Mouse (Mus musculus) midbrain, embryonic 10.5 days (tissue): Measurements from ENCODE around the gene Ube2o. TPM values are rescaled to one million over a fixed set of nuclear protein-coding genes. Genes with fewer than 3 reads are reported as not detected.

Source experiments
- DNase-seq: peaks from one replicate; pipeline ENCODE4 v3.0.0-alpha.2; 2017; ENCODE audit warnings: low spot score
- H3K27ac ChIP-seq: fragments of 300-500 bp; sonication (generic); replicated peaks from 2 replicates; pipeline ENCODE4 v1.5.1; 2016; ENCODE audit warnings: mild to moderate bottlenecking
- H3K27me3 ChIP-seq: fragments of 300-500 bp; sonication (generic); 2 replicates; pipeline ENCODE4 v1.6.1; 2016; ENCODE audit warnings: low read depth, mild to moderate bottlenecking; ENCODE audit not compliant: poor library complexity, severe bottlenecking
- H3K36me3 ChIP-seq: fragments of 300-500 bp; sonication (generic); 2 replicates; pipeline ENCODE4 v1.6.1; 2016; ENCODE audit warnings: mild to moderate bottlenecking, moderate library complexity
- H3K4me1 ChIP-seq: fragments of 300-500 bp; sonication (generic); 2 replicates; pipeline ENCODE4 v1.6.1; 2016
- H3K4me3 ChIP-seq: fragments of 300-500 bp; sonication (generic); 2 replicates; pipeline ENCODE4 v1.5.1; 2016; ENCODE audit warnings: mild to moderate bottlenecking, moderate library complexity
- H3K9me3 ChIP-seq: fragments of 300-500 bp; sonication (generic); replicated peaks from 2 replicates; pipeline ENCODE4 v1.6.1; 2016; ENCODE audit warnings: mild to moderate bottlenecking
- WGBS: fragments of 180-500 bp; shearing (Covaris S2); methylation state at CpG from one replicate; pipeline ENCODE4 v1.1.7; 2016; 5-methylcytosine and 5-hydroxymethylcytosine counted together
- polyA plus RNA-seq: library from polyadenylated mRNA; unstranded; fragments of >200 nt; fragmentation: Nextera tagmentation; extraction: Ambion mirVana; gene quantifications from 2 replicates; pipeline ENCODE4 v1.2.1, GENCODE M21; 2016

Gene Ube2o
- polyA plus RNA-seq, 1 experiment from 2014 or later, result 8.3 TPM

DNA sequence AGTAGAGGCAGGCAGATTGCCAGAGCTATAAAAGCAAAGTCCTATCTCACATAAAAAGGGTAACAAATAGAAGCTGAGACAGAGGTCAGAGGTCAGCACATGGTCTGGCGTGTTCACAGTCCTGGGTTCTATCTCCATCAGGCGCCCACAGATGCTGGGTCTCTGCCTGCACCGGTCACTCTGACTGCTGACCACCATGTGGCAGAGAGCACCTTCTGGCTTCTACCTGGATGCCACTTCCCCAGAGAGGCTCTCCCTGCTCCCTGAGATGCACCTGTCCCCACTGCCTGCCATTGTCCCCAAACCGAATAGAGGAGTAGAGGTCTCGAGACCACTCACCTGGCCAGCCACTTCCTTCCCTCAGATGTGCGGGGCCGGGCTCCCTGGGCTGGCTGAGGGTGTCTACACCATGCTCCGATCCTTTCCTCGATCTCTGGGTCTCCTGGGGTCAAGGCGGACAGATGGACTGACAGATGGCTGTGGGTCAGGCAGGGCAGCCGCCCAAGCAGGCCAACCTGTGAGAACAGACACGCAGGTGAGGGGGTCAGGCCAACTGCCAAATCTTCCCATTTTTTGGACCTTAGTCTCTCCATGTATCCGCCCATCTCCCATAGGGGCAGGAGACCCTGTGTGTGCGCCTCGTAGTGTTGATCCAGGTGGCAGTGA, 28.9 kb upstream of the Ube2o start:
- DNase-seq, result no peak
- no peak overlapping the region for H3K4me3 ChIP-seq

DNA sequence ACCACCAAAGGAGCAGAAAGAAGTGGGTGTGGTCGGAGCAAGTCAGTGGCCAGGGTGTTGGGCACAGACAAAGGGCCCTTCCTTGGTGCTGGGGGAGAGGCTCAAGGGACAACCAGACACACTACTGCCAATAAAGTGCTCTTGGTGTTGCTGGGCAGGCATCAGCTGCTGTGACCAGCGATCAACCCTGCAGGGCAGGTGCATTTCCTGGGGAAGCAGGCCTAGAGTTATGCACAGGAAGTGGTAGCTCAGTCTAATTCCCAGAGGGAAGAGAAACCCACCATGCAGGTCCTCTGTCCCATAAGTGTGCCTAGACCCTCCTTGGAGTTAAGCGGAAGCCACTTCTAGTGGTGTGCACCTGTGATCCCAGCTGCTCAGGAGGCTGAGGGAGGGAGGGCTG, 26.5 kb upstream of the Ube2o start:
- Histone ChIP-seq H3K4me1 (0 out of 2 replicates have a peak, but pooled peaks cover 15% of the 10 kb centered on the region), H3K27me3 (no peaks in the 10 kb centered on the region), H3K9me3 (no peaks in the 10 kb centered on the region), H3K27ac (no peak overlapping the region), H3K36me3 (no peaks in the 10 kb centered on the region), H3K4me3 (no peak overlapping the region)
- DNase-seq, result no peak
- 93% methylated on average over 3 of the region's 3 CpGs for WGBS

More for the DNA sequence above, 28.9 kb upstream of the Ube2o start:
- H3K4me1 ChIP-seq, result 0 out of 2 replicates have a peak, but pooled peaks cover 15% of the 10 kb centered on the region
- WGBS, result 90% methylated on average over 15 of the region's 15 CpGs
- H3K36me3 ChIP-seq, result no peaks in the 10 kb centered on the region
- H3K27me3 ChIP-seq, result no peaks in the 10 kb centered on the region
- no peaks in the 10 kb centered on the region for H3K9me3 ChIP-seq
- H3K27ac ChIP-seq, result no peak overlapping the region

GRCm38 (mm10) chr11:116604097-116604496, 22.9 kb upstream of the Ube2o start:
- Histone ChIP-seq H3K4me3 (no peak overlapping the region), H3K4me1 (0 out of 2 replicates have a peak, but pooled peaks cover 4% of the 10 kb centered on the region), H3K27ac (no peak overlapping the region), H3K36me3 (no peaks in the 10 kb centered on the region), H3K9me3 (no peaks in the 10 kb centered on the region), H3K27me3 (no peaks in the 10 kb centered on the region)
- 91% methylated on average over 12 of the region's 12 CpGs for WGBS
- DNase-seq, result no peak

- Histone ChIP-seq H3K27ac (no peak overlapping the region), H3K27me3 (no peaks in the 10 kb centered on the region), H3K4me3 (no peak overlapping the region), H3K4me1 (no peaks in the 10 kb centered on the region), H3K9me3 (no peaks in the 10 kb centered on the region), H3K36me3 (no peaks in the 10 kb centered on the region)
- WGBS, result 89% methylated on average over 10 of the region's 10 CpGs
- no peak for DNase-seq
These were observed 22.1 kb upstream of the Ube2o start for GRCm38 (mm10) chr11:116603339-116603738.

DNA sequence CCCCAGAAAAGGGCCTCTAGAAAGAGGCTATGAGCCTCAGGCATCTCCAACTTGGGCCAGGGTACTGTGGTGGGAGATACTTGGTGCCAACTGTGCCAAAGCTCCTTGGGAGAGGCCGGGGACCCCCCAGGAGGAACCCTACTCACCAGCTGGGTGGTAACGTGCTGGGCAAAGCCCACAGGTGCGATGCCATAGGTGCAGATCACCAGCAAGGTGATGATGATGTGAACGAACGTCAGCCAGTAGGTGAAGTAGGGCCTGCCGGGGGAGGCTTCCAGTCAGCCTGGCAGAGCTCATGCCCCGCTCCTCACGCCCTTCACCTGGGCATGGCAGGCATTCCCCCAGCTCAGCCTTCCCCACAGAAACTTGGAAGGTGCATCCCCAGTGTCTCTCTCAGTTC, 20.8 kb upstream of the Ube2o start:
- no peaks in the 10 kb centered on the region for H3K4me1 ChIP-seq
- H3K27me3 ChIP-seq, result no peaks in the 10 kb centered on the region
- WGBS, result 92% methylated on average over 8 of the region's 8 CpGs
- no peaks in the 10 kb centered on the region for H3K9me3 ChIP-seq
- H3K4me3 ChIP-seq, result no peak overlapping the region
- DNase-seq, result no peak
- H3K27ac ChIP-seq, result no peak overlapping the region
- no peaks in the 10 kb centered on the region for H3K36me3 ChIP-seq

DNA sequence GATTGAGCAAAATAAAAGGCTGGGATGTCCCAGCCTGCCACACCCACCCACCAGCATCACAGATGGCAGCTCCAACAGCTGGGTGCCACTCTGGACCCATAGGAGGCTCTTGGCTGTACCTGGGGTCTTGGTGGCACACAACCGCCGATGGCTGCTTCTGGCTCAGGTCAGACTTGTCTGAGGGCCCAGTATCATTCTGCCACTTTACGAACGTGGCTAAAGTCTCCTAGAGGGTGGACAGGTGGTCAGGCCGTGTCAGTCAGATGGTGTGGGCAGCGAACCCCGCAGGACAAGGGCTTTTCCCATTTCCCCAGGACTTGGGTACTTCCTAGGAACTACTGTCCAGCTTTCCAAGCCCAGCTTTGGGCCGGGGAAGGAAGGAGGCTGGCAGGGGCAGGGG, 19.9 kb upstream of the Ube2o start:
- Histone ChIP-seq H3K36me3 (no peaks in the 10 kb centered on the region), H3K9me3 (no peaks in the 10 kb centered on the region), H3K27ac (no peak overlapping the region), H3K4me1 (no peaks in the 10 kb centered on the region), H3K27me3 (no peaks in the 10 kb centered on the region; the same call in 1 of the 2 replicates), H3K4me3 (no peak overlapping the region)
- 93% methylated on average over 8 of the region's 8 CpGs for WGBS
- DNase-seq, result no peak

DNA sequence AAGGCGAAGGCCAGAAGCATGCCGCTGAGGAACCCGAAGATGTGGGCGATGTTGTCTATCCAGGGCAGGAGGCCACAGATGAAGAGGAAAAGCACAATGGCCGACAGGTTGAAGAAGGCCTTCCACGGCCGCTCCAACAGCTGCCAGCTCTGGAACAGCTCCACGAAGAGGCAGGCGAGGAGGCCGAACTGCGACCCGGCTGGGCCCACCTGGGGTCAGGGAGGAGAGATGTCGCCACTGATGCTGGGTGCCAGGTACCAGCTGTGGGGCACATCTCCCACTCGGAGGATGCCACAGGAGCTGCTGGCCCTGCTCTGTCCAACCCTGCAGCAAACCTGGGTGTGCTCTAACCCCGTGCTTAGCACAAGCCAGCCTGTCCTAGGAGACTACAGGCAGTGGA, 18.0 kb upstream of the Ube2o start:
- DNase-seq, result no peak
- WGBS, result 90% methylated on average over 15 of the region's 15 CpGs
- H3K4me3 ChIP-seq, result no peak overlapping the region
- H3K9me3 ChIP-seq, result no peaks in the 10 kb centered on the region
- H3K27ac ChIP-seq, result no peak overlapping the region
- no peaks in the 10 kb centered on the region for H3K4me1 ChIP-seq
- H3K36me3 ChIP-seq, result no peaks in the 10 kb centered on the region
- H3K27me3 ChIP-seq, result no peaks in the 10 kb centered on the region; the same call in 1 of the 2 replicates

DNA sequence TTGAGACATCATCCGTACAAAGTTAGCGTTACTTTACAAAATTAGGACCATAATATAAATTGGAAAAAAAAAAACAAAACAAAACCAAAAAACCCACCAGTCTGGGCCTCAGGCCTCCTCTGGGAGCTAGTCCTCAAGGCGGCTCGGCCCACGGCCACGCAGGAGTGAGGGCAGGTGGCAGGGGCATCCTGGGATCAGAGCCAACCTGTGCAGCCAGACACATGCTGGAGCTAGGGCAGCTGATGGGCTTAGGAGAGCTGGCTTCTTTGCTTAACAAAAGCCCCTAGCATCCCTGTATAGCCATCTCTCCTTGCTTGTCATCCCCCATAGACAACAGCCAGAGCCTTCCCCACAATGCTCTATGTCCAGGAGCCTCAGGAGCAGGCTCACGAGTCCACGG, 16.9 kb upstream of the Ube2o start:
- H3K9me3 ChIP-seq, result no peaks in the 10 kb centered on the region
- WGBS, result 89% methylated on average over 8 of the region's 8 CpGs
- H3K27ac ChIP-seq, result no peak overlapping the region
- H3K4me1 ChIP-seq, result peaks cover 3% of the 10 kb centered on the region; the same call in 1 of the 2 replicates
- H3K4me3 ChIP-seq, result no peak overlapping the region
- no peaks in the 10 kb centered on the region; the same call in 1 of the 2 replicates for H3K27me3 ChIP-seq
- DNase-seq, result no peak
- no peaks in the 10 kb centered on the region for H3K36me3 ChIP-seq

- H3K4me1 ChIP-seq, result peaks cover 11% of the 10 kb centered on the region; the same call in 1 of the 2 replicates
- H3K27ac ChIP-seq, result peak overlapping the region; percentile 13; the same call in 1 of the 2 replicates
- DNase-seq, result no peak
- H3K36me3 ChIP-seq, result no peaks in the 10 kb centered on the region
- 87% methylated on average over 19 of the region's 19 CpGs for WGBS
- no peak overlapping the region for H3K4me3 ChIP-seq
- H3K27me3 ChIP-seq, result no peaks in the 10 kb centered on the region; the same call in 1 of the 2 replicates
- H3K9me3 ChIP-seq, result no peaks in the 10 kb centered on the region
These were observed 15.5 kb upstream of the Ube2o start for GRCm38 (mm10) chr11:116596766-116597165.

GRCm38 (mm10) chr11:116593345-116593744, 12.1 kb upstream of the Ube2o start:
- H3K4me1 ChIP-seq, result peaks cover 20% of the 10 kb centered on the region
- no peaks in the 10 kb centered on the region for H3K36me3 ChIP-seq
- 0 out of 2 replicates have a peak overlapping the region, but pooled peaks have one; percentile 43 for H3K27ac ChIP-seq
- peaks cover 10% of the 10 kb centered on the region for H3K27me3 ChIP-seq
- whole genome bisulfite sequencing, result 76% methylated on average over 4 of the region's 4 CpGs
- H3K4me3 ChIP-seq, result no peak overlapping the region
- H3K9me3 ChIP-seq, result no peaks in the 10 kb centered on the region
- DNase-seq, result no peak

DNA sequence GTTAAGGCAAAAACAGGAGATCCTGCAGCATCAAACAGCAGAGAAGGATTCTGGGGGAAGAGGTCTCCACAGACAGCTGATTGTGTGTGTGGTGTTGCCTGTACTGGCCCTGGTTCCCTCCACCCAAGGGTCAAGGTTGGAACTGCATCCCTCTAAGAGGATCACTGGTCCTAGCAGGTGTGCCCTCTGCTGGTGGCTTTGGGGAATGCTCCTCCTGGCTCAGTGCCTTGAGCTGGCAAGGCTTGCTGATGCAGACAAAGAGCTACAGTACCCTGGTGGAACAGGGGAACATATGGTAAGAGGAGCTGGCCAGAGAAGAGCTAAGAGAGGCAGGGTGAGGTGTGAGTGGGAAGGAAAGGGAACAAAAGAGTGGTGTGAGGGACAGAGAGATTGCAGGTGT, 11.2 kb upstream of the Ube2o start:
- DNase-seq, result peak; percentile 92
- Histone ChIP-seq H3K4me1 (peaks cover 20% of the 10 kb centered on the region), H3K9me3 (no peaks in the 10 kb centered on the region), H3K4me3 (no peak overlapping the region), H3K27me3 (peaks cover 19% of the 10 kb centered on the region), H3K36me3 (no peaks in the 10 kb centered on the region), H3K27ac (peak overlapping the region; percentile 43)

GRCm38 (mm10) chr11:116591621-116592020, 10.4 kb upstream of the Ube2o start:
- DNase-seq, result no peak
- WGBS, result 83% methylated on average over 4 of the region's 4 CpGs
- H3K9me3 ChIP-seq, result no peaks in the 10 kb centered on the region

DNA sequence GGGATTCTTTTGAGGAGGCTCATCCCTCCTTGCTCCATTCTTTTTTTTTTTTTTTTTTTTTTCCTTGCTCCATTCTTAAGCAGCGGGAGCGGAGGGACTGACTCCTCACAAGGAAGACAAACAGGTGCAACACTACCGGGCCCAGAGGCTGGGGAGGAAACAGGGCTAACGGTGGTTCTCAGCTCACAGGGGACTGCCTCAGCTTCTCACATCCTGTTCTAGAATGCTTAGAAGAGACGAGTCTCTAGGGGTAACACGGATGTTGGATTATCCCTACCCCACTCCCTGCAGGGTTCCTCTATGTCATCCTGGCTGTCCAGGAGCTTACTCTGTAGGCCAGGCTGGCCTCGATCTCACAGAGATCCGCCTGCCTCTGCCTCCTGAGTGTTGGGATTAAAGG, 8.3 kb upstream of the Ube2o start:
- 0 out of 2 replicates have a peak overlapping the region, but pooled peaks have one; percentile 18 for H3K27ac ChIP-seq
- peaks cover 24% of the 10 kb centered on the region for H3K27me3 ChIP-seq
- peaks cover 29% of the 10 kb centered on the region for H3K4me1 ChIP-seq
- H3K9me3 ChIP-seq, result no peaks in the 10 kb centered on the region
- no peak for DNase-seq
- H3K36me3 ChIP-seq, result no peaks in the 10 kb centered on the region
- H3K4me3 ChIP-seq, result no peak overlapping the region
- 63% methylated on average over 8 of the region's 8 CpGs for WGBS

More at GRCm38 (mm10) chr11:116591621-116592020, 10.4 kb upstream of the Ube2o start:
- Histone ChIP-seq H3K4me3 (no peak overlapping the region), H3K4me1 (peaks cover 28% of the 10 kb centered on the region), H3K27ac (no peak overlapping the region), H3K27me3 (peaks cover 24% of the 10 kb centered on the region), H3K36me3 (no peaks in the 10 kb centered on the region)
